Mouse (Mus musculus) midbrain, embryonic 13.5 days (tissue): ENCODE measurements around the gene Ank2. TPM values are rescaled to one million over a fixed set of nuclear protein-coding genes. Genes with fewer than 3 reads are reported as not detected.
A peak's percentile ranks its signal among the peaks of the same experiment; 100 is the strongest.
"Not testable (repeated sequence)": the region's sequence is repeated elsewhere in the genome, so short reads cannot be mapped to it uniquely, and the experiment has no call there.

Source experiments
- ATAC-seq: fragments of 200-750 bp; cut with Nextera tagmentation; 2 replicates; pipeline ENCODE4 v1.8.0; 2017; ENCODE audit warnings: mild to moderate bottlenecking, moderate TSS enrichment, moderate library complexity
- H3K27ac ChIP-seq: fragments of 300-500 bp; sonication (generic); 2 replicates; pipeline ENCODE4 v1.5.1; 2015; ENCODE audit warnings: inconsistent platforms, mild to moderate bottlenecking, moderate library complexity
- H3K27me3 ChIP-seq: fragments of 300-500 bp; sonication (generic); 2 replicates; pipeline ENCODE4 v1.6.1; 2015; ENCODE audit warnings: mild to moderate bottlenecking, inconsistent platforms
- H3K36me3 ChIP-seq: fragments of 300-500 bp; sonication (generic); 2 replicates; pipeline ENCODE4 v1.6.1; 2015; ENCODE audit warnings: mild to moderate bottlenecking, inconsistent platforms
- H3K4me1 ChIP-seq: fragments of 300-500 bp; sonication (generic); replicated peaks from 2 replicates; pipeline ENCODE4 v1.6.1; 2015; ENCODE audit warnings: inconsistent platforms
- H3K4me2 ChIP-seq: fragments of 300-500 bp; sonication (generic); replicated peaks from 2 replicates; pipeline ENCODE4 v1.6.1; 2015; ENCODE audit warnings: moderate library complexity, mild to moderate bottlenecking, inconsistent platforms
- H3K4me3 ChIP-seq: fragments of 300-500 bp; sonication (generic); replicated peaks from 2 replicates; pipeline ENCODE4 v1.5.1; 2015; ENCODE audit warnings: mild to moderate bottlenecking, inconsistent platforms
- H3K9ac ChIP-seq: fragments of 300-500 bp; sonication (generic); replicated peaks from 2 replicates; pipeline ENCODE4 v1.6.1; 2015; ENCODE audit warnings: mild to moderate bottlenecking, inconsistent platforms
- H3K9me3 ChIP-seq: fragments of 300-500 bp; sonication (generic); 2 replicates; pipeline ENCODE4 v1.6.1; 2016; ENCODE audit warnings: mild to moderate bottlenecking, inconsistent platforms
- WGBS: fragments of 180-500 bp; shearing (Covaris S2); methylation state at CpG from one replicate; pipeline ENCODE4 v1.1.7; 2015; 5-methylcytosine and 5-hydroxymethylcytosine counted together
- polyA plus RNA-seq: library from polyadenylated mRNA; unstranded; fragments of >200 nt; fragmentation: Nextera tagmentation; extraction: Ambion mirVana; gene quantifications from 2 replicates; pipeline ENCODE4 v1.2.1, GENCODE M21; 2015

Gene Ank2
- polyA plus RNA-seq, 1 experiment from 2014 or later: 186 TPM

GRCm38 (mm10) chr3:127331562-127331961 lies 167.6 kb downstream of the Ank2 start:
- H3K9me3 ChIP-seq: no peaks in the 10 kb centered on the region
- 93% methylated on average over 6 of the region's 6 CpGs for WGBS
- no peaks in the 10 kb centered on the region for H3K27me3 ChIP-seq
- no peak for ATAC-seq
- H3K4me1 ChIP-seq: no peaks in the 10 kb centered on the region
- H3K36me3 ChIP-seq: peaks cover 8% of the 10 kb centered on the region; the same call in 1 of the 2 replicates
- no peak overlapping the region for H3K4me2 ChIP-seq
- no peak overlapping the region for H3K9ac ChIP-seq
- H3K4me3 ChIP-seq: no peak overlapping the region
- H3K27ac ChIP-seq: no peak overlapping the region

GRCm38 (mm10) chr3:127326355-127326754 lies 172.8 kb downstream of the Ank2 start:
- no peak overlapping the region for H3K4me3 ChIP-seq
- no peaks in the 10 kb centered on the region for H3K36me3 ChIP-seq
- H3K4me2 ChIP-seq: no peak overlapping the region
- no peak for ATAC-seq
- 85% methylated on average over 8 of the region's 8 CpGs for WGBS
- no peak overlapping the region for H3K9ac ChIP-seq
- H3K27ac ChIP-seq: no peak overlapping the region
- H3K27me3 ChIP-seq: no peaks in the 10 kb centered on the region
- H3K4me1 ChIP-seq: no peaks in the 10 kb centered on the region
- no peaks in the 10 kb centered on the region for H3K9me3 ChIP-seq

- Histone ChIP-seq H3K4me1 (no peaks in the 10 kb centered on the region), H3K27ac (no peak overlapping the region), H3K9me3 (no peaks in the 10 kb centered on the region), H3K4me2 (no peak overlapping the region), H3K36me3 (no peaks in the 10 kb centered on the region), H3K9ac (no peak overlapping the region), H3K27me3 (no peaks in the 10 kb centered on the region), H3K4me3 (no peak overlapping the region)
- ATAC-seq: no peak
Measured at GRCm38 (mm10) chr3:127322870-127323269, 176.3 kb downstream of the Ank2 start.

GRCm38 (mm10) chr3:127321645-127322044 lies 177.5 kb downstream of the Ank2 start:
- 88% methylated on average over 5 of the region's 5 CpGs for WGBS
- Histone ChIP-seq H3K9ac (no peak overlapping the region), H3K27ac (no peak overlapping the region), H3K9me3 (no peaks in the 10 kb centered on the region), H3K36me3 (no peaks in the 10 kb centered on the region), H3K27me3 (no peaks in the 10 kb centered on the region), H3K4me1 (no peaks in the 10 kb centered on the region), H3K4me2 (no peak overlapping the region), H3K4me3 (no peak overlapping the region)
- ATAC-seq: no peak

GRCm38 (mm10) chr3:127321031-127321430 lies 178.1 kb downstream of the Ank2 start:
- not testable (repeated sequence) for ATAC-seq, H3K27ac ChIP-seq, H3K36me3 ChIP-seq, H3K4me1 ChIP-seq, H3K4me2 ChIP-seq, H3K27me3 ChIP-seq, H3K9ac ChIP-seq, H3K9me3 ChIP-seq, H3K4me3 ChIP-seq
- WGBS: 88% methylated on average over 5 of the region's 5 CpGs

GRCm38 (mm10) chr3:127320311-127320710 lies 178.8 kb downstream of the Ank2 start:
- Histone ChIP-seq H3K4me1 (no peaks in the 10 kb centered on the region), H3K9me3 (no peaks in the 10 kb centered on the region), H3K36me3 (no peaks in the 10 kb centered on the region), H3K4me2 (no peak overlapping the region), H3K27me3 (no peaks in the 10 kb centered on the region), H3K9ac (no peak overlapping the region), H3K27ac (no peak overlapping the region), H3K4me3 (no peak overlapping the region)
- no peak for ATAC-seq
- 90% methylated on average over 8 of the region's 8 CpGs for WGBS

- H3K9ac ChIP-seq: no peak overlapping the region
- no peaks in the 10 kb centered on the region for H3K4me1 ChIP-seq
- H3K4me2 ChIP-seq: no peak overlapping the region
- H3K4me3 ChIP-seq: no peak overlapping the region
- H3K9me3 ChIP-seq: no peaks in the 10 kb centered on the region
- H3K36me3 ChIP-seq: no peaks in the 10 kb centered on the region
- WGBS: 65% methylated on average over 6 of the region's 6 CpGs
- no peaks in the 10 kb centered on the region for H3K27me3 ChIP-seq
- no peak overlapping the region for H3K27ac ChIP-seq
- no peak for ATAC-seq
Measured at GRCm38 (mm10) chr3:127317641-127318040, 181.5 kb downstream of the Ank2 start.

GRCm38 (mm10) chr3:127316717-127317116 lies 182.4 kb downstream of the Ank2 start:
- no peaks in the 10 kb centered on the region for H3K36me3 ChIP-seq
- no peak overlapping the region for H3K4me3 ChIP-seq
- 99% methylated on average over 2 of the region's 2 CpGs for WGBS
- no peaks in the 10 kb centered on the region for H3K4me1 ChIP-seq
- H3K27ac ChIP-seq: no peak overlapping the region
- H3K27me3 ChIP-seq: no peaks in the 10 kb centered on the region
- H3K9ac ChIP-seq: no peak overlapping the region
- H3K9me3 ChIP-seq: no peaks in the 10 kb centered on the region
- no peak for ATAC-seq
- H3K4me2 ChIP-seq: no peak overlapping the region

- 0 out of 2 replicates have a peak, but pooled peaks cover 2% of the 10 kb centered on the region for H3K4me1 ChIP-seq
- no peak overlapping the region for H3K27ac ChIP-seq
- 0 out of 2 replicates have a peak, but pooled peaks have one; percentile 40 for ATAC-seq
- H3K36me3 ChIP-seq: no peaks in the 10 kb centered on the region
- no peak overlapping the region for H3K4me2 ChIP-seq
- 67% methylated on average over 6 of the region's 6 CpGs for WGBS
- no peak overlapping the region for H3K9ac ChIP-seq
- H3K9me3 ChIP-seq: no peaks in the 10 kb centered on the region
- H3K4me3 ChIP-seq: no peak overlapping the region
- H3K27me3 ChIP-seq: no peaks in the 10 kb centered on the region
Measured at GRCm38 (mm10) chr3:127311521-127311920, 187.6 kb downstream of the Ank2 start.

- no peak for ATAC-seq
- H3K4me2 ChIP-seq: no peak overlapping the region
- H3K9me3 ChIP-seq: no peaks in the 10 kb centered on the region
- 91% methylated on average over 3 of the region's 3 CpGs for whole genome bisulfite sequencing
- no peak overlapping the region for H3K4me3 ChIP-seq
- H3K4me1 ChIP-seq: 0 out of 2 replicates have a peak, but pooled peaks cover 6% of the 10 kb centered on the region
- no peaks in the 10 kb centered on the region for H3K36me3 ChIP-seq
- H3K27me3 ChIP-seq: no peaks in the 10 kb centered on the region
- H3K27ac ChIP-seq: no peak overlapping the region
- no peak overlapping the region for H3K9ac ChIP-seq
Measured at GRCm38 (mm10) chr3:127310079-127310478, 189.1 kb downstream of the Ank2 start.

- Histone ChIP-seq H3K36me3 (no peaks in the 10 kb centered on the region), H3K4me1 (peaks cover 40% of the 10 kb centered on the region), H3K9me3 (no peaks in the 10 kb centered on the region), H3K9ac (no peak overlapping the region), H3K27me3 (no peaks in the 10 kb centered on the region), H3K27ac (peak overlapping the region; percentile 61; the same call in 1 of the 2 replicates), H3K4me2 (no peak overlapping the region), H3K4me3 (no peak overlapping the region)
- WGBS: 15% methylated on average over 6 of the region's 6 CpGs
- peak; percentile 85 for ATAC-seq
Measured at GRCm38 (mm10) chr3:127303957-127304553, 195.1 kb downstream of the Ank2 start.

- no peaks in the 10 kb centered on the region for H3K27me3 ChIP-seq
- peak overlapping the region; percentile 53 for H3K27ac ChIP-seq
- H3K4me1 ChIP-seq: peaks cover 40% of the 10 kb centered on the region
- no peaks in the 10 kb centered on the region for H3K36me3 ChIP-seq
- H3K4me3 ChIP-seq: no peak overlapping the region
- no peaks in the 10 kb centered on the region for H3K9me3 ChIP-seq
- ATAC-seq: no peak
- WGBS: 62% methylated on average over 4 of the region's 4 CpGs
- H3K4me2 ChIP-seq: no peak overlapping the region
- H3K9ac ChIP-seq: no peak overlapping the region
Measured at GRCm38 (mm10) chr3:127303041-127303440, 196.1 kb downstream of the Ank2 start.

GRCm38 (mm10) chr3:127300790-127301189 lies 198.4 kb downstream of the Ank2 start:
- H3K4me2 ChIP-seq: no peak overlapping the region
- H3K27me3 ChIP-seq: no peaks in the 10 kb centered on the region
- H3K4me3 ChIP-seq: no peak overlapping the region
- ATAC-seq: peak; percentile 49; the same call in 1 of the 2 replicates
- peaks cover 45% of the 10 kb centered on the region for H3K4me1 ChIP-seq
- no peak overlapping the region for H3K9ac ChIP-seq
- H3K9me3 ChIP-seq: no peaks in the 10 kb centered on the region
- H3K36me3 ChIP-seq: no peaks in the 10 kb centered on the region
- H3K27ac ChIP-seq: peak overlapping the region; percentile 22; the same call in 1 of the 2 replicates
